Mouse (Mus musculus) left cerebral cortex, postnatal 4 days (tissue): ENCODE data around the gene Gpr180. TPM values are rescaled to one million over a fixed set of nuclear protein-coding genes. Genes with fewer than 3 reads are reported as not detected.

Experiments
- DNase-seq: peaks from one replicate; pipeline ENCODE4 v3.0.0-alpha.2; 2022
- intact Hi-C: fragments of 180-260 bp; cut with DNase I; formaldehyde crosslinking; loops from one replicate; pipeline ENCODE4 v1.15.1; 2025
- total RNA-seq, 2 experiments: library from RNA; stranded (reverse); gene quantifications; 2 replicates each; pipeline ENCODE4 v1.2.3; 2021

Gpr180 gene
- total RNA-seq, 2 experiments from 2014 or later: 24.5 to 27.2 TPM

GRCm38 (mm10) chr14:118197063-118197462 lies 60.1 kb downstream of the Gpr180 start:
- DNase-seq: no peak
- intact Hi-C loops: no loop called here

GRCm38 (mm10) chr14:118200731-118201130 lies 63.8 kb downstream of the Gpr180 start:
- DNase-seq: no peak
- intact Hi-C loops: no loop called here

GRCm38 (mm10) chr14:118202006-118202405 lies 65.0 kb downstream of the Gpr180 start:
- DNase-seq: no peak
- intact Hi-C loops: no loop called here

- DNase-seq: no peak
- intact Hi-C loops: no loop called here
Measured at GRCm38 (mm10) chr14:118203031-118203430, 66.1 kb downstream of the Gpr180 start.

- no peak for DNase-seq
- intact Hi-C loops: no loop called here
Measured at GRCm38 (mm10) chr14:118207347-118207746, 70.4 kb downstream of the Gpr180 start.

- DNase-seq: peak; percentile 49
- intact Hi-C loops: loop anchor here (5.0 kb wide), 1 partner anchor 383 kb away; no protein-coding TSS in a partner anchor
Measured at GRCm38 (mm10) chr14:118209642-118210041, 72.7 kb downstream of the Gpr180 start.

GRCm38 (mm10) chr14:118212188-118212804 lies 75.3 kb downstream of the Gpr180 start:
- no peak for DNase-seq
- intact Hi-C loops: loop anchor here (5.0 kb wide), 1 partner anchor 380 kb away; no protein-coding TSS in a partner anchor

Other genes with a start within 250 kb of the Gpr180 start
- gene Dct, start 84.9 kb upstream of the Gpr180 start, total RNA-seq: 1 to 10 TPM in 1 of 2 experiments, not detected in 1; 1.1 TPM
- 10 to 100 TPM in 1 of 2 experiments, 1 to 10 TPM in 1; 7.9 to 10.3 TPM for gene Tgds, start 4.4 kb upstream of the Gpr180 start, total RNA-seq
- gene Sox21, start 99.9 kb downstream of the Gpr180 start, total RNA-seq: 10 to 100 TPM; 10.8 to 11.7 TPM
- gene Gm9376, start 129.8 kb downstream of the Gpr180 start, total RNA-seq: not detected